Mouse (Mus musculus): Measurements from ENCODE around the gene Cpe.
A peak's percentile ranks its signal among the peaks of the same experiment; 100 is the strongest.

The Cpe gene

GRCm38 (mm10) chr8:64692651-64693201 lies at the start of gene Cpe:
Gene Cpe, minus strand, starts transcription at chr8:64693054.
- DNase-seq (ENCODE audit: low spot score in 2 of 2) = peak; percentile 93

- DNase-seq (ENCODE audit: low spot score in 2 of 2) = peak in 1 of 2 experiments; percentile 35
Measured at GRCm38 (mm10) chr8:64740547-64741211, 47.8 kb upstream of the Cpe start.

GRCm38 (mm10) chr8:64738916-64739315 lies 46.1 kb upstream of the Cpe start:
- no peak for DNase-seq (ENCODE audit: low spot score in 2 of 2)

GRCm38 (mm10) chr8:64736767-64737323 lies 44.0 kb upstream of the Cpe start:
- no peak for DNase-seq (ENCODE audit: low spot score in 2 of 2)

- DNase-seq (ENCODE audit: low spot score in 2 of 2) = no peak
Measured at GRCm38 (mm10) chr8:64735161-64735560, 42.3 kb upstream of the Cpe start.

DNA sequence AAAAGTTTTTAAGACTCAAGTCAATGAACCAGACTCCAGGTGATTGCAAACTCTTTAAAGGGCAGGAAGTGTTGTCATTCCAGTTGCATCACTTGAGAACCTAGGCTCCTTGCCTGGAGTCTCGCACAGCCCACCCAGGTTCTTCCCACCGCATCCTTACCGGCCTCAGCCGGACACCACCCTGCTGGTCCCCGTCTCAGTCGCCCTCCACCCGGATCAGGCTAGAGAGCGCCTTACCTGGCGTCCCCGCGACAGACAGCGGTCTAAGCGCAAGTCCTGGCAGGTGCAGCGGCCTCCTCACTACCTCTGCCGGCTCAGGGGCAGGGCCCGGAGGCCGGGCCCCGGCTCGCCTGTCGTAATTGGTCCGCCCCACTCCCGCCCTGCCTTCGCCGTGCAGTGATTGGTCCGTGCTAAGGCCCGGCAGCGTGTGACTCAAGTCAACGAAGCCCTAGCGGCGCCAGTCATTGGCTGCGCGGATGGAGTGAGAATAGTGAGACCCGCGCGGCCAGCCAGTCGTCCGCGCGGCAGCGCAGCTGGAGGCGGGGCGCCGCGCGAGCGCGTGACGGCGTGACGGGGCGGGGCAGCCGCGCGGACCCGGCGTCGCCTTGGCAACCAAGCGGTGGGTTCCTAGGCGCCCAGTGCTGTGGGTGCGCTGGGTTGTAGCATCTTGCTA lies 40.6 kb upstream of the Cpe start, which contains the start of gene Msmo1:
Gene Msmo1 (minus strand): TSS at position 522 of the 673 bp plus-strand sequence.
- DNase-seq (ENCODE audit: low spot score in 2 of 2) = peak; percentile 99 to 100

- no peak for DNase-seq (ENCODE audit: low spot score in 2 of 2)
Measured at GRCm38 (mm10) chr8:64732596-64732995, 39.7 kb upstream of the Cpe start.

GRCm38 (mm10) chr8:64728156-64728555 lies 35.3 kb upstream of the Cpe start:
- peak in 1 of 2 experiments; percentile 6 for DNase-seq (ENCODE audit: low spot score in 2 of 2)

DNA sequence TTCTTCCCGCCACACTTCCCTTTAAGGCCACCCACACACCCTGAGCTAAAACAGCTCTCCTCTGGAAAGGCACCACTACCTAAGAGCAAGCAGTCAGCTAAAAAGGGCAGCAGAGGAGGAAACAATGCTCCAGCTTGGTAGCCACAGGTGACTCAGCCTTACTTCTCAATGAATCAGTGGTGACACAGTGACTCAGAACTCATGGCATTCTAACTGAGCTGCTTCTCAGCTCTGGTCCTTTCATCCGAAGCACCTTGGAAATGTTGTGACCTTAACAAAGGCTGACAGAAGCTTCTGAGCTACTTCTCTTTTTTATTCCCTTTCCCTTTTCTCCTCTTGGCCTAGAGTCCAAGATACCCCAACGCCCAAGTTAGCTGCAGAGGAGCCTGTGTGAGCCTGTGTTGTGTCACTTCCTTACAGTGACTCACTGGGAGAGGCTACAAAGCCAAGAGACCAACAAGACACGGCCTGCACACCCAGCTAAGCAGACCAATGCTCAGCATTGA lies 33.4 kb upstream of the Cpe start:
- DNase-seq (ENCODE audit: low spot score in 2 of 2) = no peak

DNA sequence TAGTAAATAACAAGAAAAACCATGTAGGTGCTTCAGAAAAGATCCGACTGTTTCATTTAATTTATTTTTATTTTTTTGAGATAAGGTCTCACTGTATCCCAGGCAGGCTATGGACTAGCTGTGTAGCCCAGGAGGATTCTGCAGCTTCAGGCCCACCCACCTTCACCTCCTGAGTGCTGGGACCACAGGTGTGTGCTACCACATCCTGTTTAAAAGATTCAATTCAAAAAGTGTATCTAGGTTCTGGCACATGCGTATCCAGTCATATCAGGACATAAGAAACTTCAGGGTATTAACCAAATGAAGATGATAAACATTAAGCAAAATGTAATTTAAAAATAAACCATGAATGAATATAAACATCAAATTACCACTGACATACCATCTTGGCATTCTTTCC lies 30.4 kb upstream of the Cpe start:
- DNase-seq (ENCODE audit: low spot score in 2 of 2) = no peak

GRCm38 (mm10) chr8:64717868-64718267 lies 25.0 kb upstream of the Cpe start:
- no peak for DNase-seq (ENCODE audit: low spot score in 2 of 2)

DNA sequence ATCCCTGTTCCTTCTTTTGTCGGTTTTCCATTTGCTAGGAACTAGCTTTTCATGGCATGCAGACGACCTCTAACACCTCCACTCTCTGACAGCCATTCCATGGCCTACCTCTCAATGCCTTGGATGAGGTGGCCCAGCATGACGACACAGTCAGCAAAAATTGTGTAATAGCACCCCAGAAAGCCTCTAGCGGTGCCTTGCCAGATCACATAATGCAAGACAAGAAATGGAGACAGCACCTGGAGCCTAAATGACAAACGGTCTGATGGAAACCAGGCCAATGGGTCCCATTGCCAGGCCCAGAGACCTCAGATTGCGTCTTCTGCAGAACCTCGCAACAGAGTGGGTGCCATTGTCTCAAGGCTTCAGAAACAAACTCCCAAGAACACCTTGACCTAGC lies 19.6 kb upstream of the Cpe start:
- no peak for DNase-seq (ENCODE audit: low spot score in 2 of 2)

DNA sequence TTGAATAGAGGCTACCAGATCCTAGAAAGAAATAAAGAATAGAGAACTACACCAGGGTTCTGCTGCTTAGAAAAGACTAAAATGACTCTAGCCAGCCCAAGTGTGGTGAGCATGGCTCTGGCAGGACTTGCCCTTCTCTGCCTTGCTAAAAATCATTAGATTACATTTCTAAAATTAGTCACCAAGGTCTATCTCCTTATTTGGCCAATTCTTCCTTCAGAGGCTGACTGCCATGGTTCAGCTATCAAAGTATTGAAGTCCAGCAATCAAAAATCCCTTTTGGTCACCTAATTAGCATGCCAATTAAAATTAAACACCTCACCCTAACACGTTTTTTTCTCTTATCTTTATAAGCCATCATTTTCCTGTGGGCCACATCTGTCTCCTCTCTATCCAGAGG lies 18.7 kb upstream of the Cpe start:
- no peak for DNase-seq (ENCODE audit: low spot score in 2 of 2)

GRCm38 (mm10) chr8:64707481-64707880 lies 14.6 kb upstream of the Cpe start:
- no peak for DNase-seq (ENCODE audit: low spot score in 2 of 2)

DNA sequence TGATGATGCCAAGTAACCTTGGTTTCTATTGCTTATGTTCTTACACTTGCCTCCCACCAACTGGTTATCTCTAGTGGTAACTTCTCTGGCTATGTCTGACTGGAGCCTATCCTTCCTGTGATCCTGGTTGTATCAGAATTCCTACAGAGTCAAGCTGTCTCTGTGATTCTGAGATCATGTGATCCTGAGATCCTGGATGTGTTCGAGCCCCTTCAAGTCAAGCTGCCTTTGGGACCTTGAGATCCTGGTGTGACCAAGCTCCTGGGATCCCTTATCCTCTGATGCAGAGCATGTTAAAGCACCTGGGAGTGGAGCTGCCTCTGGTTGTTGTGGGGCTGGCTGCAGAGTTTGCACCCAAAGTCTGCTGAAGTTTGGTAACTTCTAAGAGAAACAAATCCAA lies 10.3 kb upstream of the Cpe start:
- no peak for DNase-seq (ENCODE audit: low spot score in 2 of 2)

DNA sequence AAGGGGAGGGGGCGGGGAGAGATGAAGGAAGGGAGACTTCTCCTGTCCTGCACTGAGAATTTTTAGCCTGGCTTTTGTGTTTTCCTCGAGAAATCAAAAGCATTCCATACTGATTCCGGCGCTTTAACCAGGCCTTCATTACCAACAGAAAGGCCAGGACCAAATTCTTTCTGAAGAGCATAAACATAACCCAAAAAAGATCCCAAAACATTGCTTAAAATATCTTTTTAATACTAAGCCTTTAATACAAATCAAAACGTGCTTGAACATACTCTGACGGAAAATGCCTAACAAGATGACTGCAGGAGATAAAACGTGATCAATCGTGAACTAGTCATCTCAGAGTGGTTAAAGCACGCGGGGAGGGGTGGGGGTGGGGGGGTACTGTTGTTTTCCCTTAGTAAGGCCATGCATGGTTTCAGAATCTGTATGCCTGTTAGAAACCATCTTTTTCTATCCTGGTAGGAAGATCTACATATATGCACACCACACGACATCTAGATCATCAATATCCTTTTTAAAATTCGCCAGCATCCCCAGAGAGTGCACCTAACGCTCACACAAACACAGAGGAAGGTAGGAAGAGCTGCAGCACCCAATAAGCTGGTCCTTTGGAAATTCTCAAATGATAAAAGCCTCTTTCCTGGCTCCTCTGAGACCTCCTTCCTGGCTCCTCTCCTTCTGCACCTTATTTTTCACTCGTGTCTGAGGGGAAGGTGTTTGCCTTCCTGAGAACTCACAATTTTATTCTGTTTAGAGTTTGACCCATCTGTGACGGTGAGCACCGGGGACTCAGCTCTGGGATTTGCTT lies 1.1 kb downstream of the Cpe start:
- no peak for DNase-seq (ENCODE audit: low spot score in 2 of 2)

DNA sequence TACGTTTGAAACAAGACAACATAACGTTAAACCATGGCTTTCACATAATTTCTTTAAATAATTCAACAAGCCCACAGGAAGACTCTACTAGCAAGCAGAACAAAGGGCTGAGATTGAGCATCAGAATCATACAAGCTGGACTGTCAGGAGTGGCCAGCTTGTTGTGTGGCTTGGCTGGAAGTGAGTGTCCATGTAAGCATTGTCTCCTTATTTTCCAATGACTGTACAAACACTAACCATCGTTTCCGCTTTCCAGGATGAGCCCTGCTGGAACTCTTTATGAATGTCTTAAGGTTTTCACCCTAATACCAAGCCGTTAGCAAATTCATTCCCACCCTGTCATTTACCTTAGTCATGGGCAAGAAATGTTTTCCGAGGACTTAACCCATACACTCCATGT lies 2.0 kb downstream of the Cpe start:
- no peak for DNase-seq (ENCODE audit: low spot score in 2 of 2)

DNA sequence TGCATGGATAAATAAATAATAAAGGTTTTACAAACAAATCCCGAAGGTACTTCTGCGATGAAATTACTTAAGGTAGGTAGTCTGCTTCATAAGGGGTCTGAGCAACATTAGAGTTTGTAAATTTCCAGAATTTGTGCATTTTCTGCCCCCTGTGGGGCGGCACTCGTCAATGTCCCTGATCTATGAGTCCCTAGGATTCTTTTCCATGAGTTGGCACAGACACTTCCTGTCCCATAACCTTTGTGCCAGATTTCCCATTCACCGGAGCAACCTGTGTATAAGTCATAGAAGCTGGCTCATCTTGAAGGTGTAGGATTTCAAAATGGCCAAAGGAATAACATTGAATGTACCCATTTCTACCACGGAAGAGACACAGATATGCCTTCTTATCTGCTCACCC lies 2.5 kb downstream of the Cpe start:
- DNase-seq (ENCODE audit: low spot score in 2 of 2) = no peak

- no peak for DNase-seq (ENCODE audit: low spot score in 2 of 2)
Measured at GRCm38 (mm10) chr8:64688741-64689140, 4.1 kb downstream of the Cpe start.

GRCm38 (mm10) chr8:64688161-64688560 lies 4.7 kb downstream of the Cpe start:
- DNase-seq (ENCODE audit: low spot score in 2 of 2) = no peak

DNA sequence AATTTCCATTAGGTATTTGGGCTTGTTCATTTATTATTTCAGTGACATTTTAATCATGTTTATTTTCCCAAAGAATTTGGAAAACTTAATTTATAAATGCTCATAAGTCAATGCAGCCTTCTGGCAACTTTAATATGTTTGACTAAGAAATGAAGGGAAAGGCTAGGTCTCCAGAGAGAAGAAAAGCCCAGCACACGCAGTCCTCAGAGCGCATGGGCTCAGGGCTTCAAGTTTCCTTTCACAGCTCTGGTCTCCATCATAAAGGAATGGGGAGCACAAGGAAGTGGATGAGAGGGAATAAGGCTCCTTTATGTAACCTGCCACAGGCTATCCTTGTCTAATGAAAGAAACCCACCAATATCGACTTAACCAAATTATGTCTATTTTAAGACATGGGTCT lies 10.4 kb downstream of the Cpe start:
- DNase-seq (ENCODE audit: low spot score in 2 of 2) = no peak

GRCm38 (mm10) chr8:64676381-64676780 lies 16.5 kb downstream of the Cpe start:
- peak in 1 of 2 experiments; percentile 21 for DNase-seq (ENCODE audit: low spot score in 2 of 2)

All from right cerebral cortex, postnatal 10 days (tissue).